In genomic region chr5:137734289-137735061, GRCm38 (mm10) we compare ENCODE assay signal across 9 mouse cellular contexts. TPM values are rescaled to one million over a fixed set of nuclear protein-coding genes. Genes with fewer than 3 reads are reported as not detected.
DNase-seq lines count a peak whose midpoint lies in the region; ATAC-seq and TF ChIP-seq lines count a peak whose summit lies in the region.
"Had no signal": no experiment of that assay in that cellular context is flagged by ENCODE, and none has a peak within 500 bp of the region (broad histone marks: within the 10 kb centered on the region; RNA-seq: fewer than 3 reads in every experiment).

No protein-coding gene starts in this region.

- H3K4me3 ChIP-seq in E14TG2a.4 (replicated peaks; ENCODE audit: low read length) = 0 out of 2 replicates have a peak overlapping the region, but pooled peaks have one; percentile 46
- peak overlapping the region; percentile 20 for H3K4me3 ChIP-seq in hindbrain, embryonic 12.5 days
- H3K4me3 ChIP-seq in limb, embryonic 10.5 days = peak overlapping the region; percentile 2

- H3K9ac ChIP-seq in hindbrain, embryonic 12.5 days = peak overlapping the region; percentile 67

- no peak for TF ChIP-seq CTCF in E14TG2a.4 (conservative IDR thresholded peaks at IDR 0.05; ENCODE audit: low read length)

- peak overlapping the region; percentile 99 for H3K27ac ChIP-seq in hindbrain, embryonic 12.5 days
- peak overlapping the region; percentile 78 for H3K27ac ChIP-seq in limb, embryonic 10.5 days

- H3K9me3 ChIP-seq in E14TG2a.4 (ENCODE audit: low read length) = no peaks in the 10 kb centered on the region
- H3K9me3 ChIP-seq in hindbrain, embryonic 12.5 days (replicated peaks) = no peaks in the 10 kb centered on the region
- H3K9me3 ChIP-seq in limb, embryonic 10.5 days (replicated peaks) = no peaks in the 10 kb centered on the region

- peaks cover 15% of the 10 kb centered on the region for H3K27me3 ChIP-seq in E14TG2a.4 (ENCODE audit: insufficient read depth, low read length)
- H3K27me3 ChIP-seq in hindbrain, embryonic 12.5 days = no peaks in the 10 kb centered on the region
- peaks cover 3% of the 10 kb centered on the region; the same call in 1 of the 2 replicates for H3K27me3 ChIP-seq in limb, embryonic 10.5 days (ENCODE audit: low read depth, poor library complexity, severe bottlenecking)
- H3K27me3 ChIP-seq: Patski had no signal

- peak overlapping the region; percentile 52 for H3K4me2 ChIP-seq in hindbrain, embryonic 12.5 days (replicated peaks)

- DNase-seq in embryo, embryonic 11 days = peak; percentile 92
- peak; percentile 70 for DNase-seq in limb, embryonic 10.5 days (ENCODE audit: low spot score)
- peak; percentile 95 for DNase-seq in right cerebral cortex, adult 18-20 months
- DNase-seq in Muller cell, postnatal 12 days (ENCODE audit: inconsistent ontology term) = no peak
- DNase-seq in c-Kit-positive CD71-positive TER-119-positive erythroid progenitor cells, embryonic 14.5 days (ENCODE audit: low spot score) = no peak
- no peak for DNase-seq in heart, postnatal 4 days

- peaks cover 76% of the 10 kb centered on the region for H3K4me1 ChIP-seq in E14TG2a.4 (replicated peaks; ENCODE audit: low read depth, low read length)
- peaks cover 60% of the 10 kb centered on the region for H3K4me1 ChIP-seq in hindbrain, embryonic 12.5 days
- peaks cover 46% of the 10 kb centered on the region for H3K4me1 ChIP-seq in limb, embryonic 10.5 days

- peak; percentile 97 for ATAC-seq in hindbrain, embryonic 12.5 days (ENCODE audit: low FRiP score)
- ATAC-seq: Patski had no signal

- WGBS in hindbrain, embryonic 12.5 days = 49% methylated on average over 6 of the region's 6 CpGs
- 78% methylated on average over 6 of the region's 6 CpGs for WGBS in limb, embryonic 10.5 days

- peaks cover 34% of the 10 kb centered on the region for H3K36me3 ChIP-seq in E14TG2a.4 (ENCODE audit: insufficient read depth, low read length)
- peaks cover 53% of the 10 kb centered on the region for H3K36me3 ChIP-seq in hindbrain, embryonic 12.5 days
- peaks cover 54% of the 10 kb centered on the region for H3K36me3 ChIP-seq in limb, embryonic 10.5 days

RNA-seq across cellular contexts. Expression of gene Nyap1, which starts 6.9 kb away (rescaled TPM):
- 20.9 and 22.2 TPM in 2 replicates for polyA plus RNA-seq in hindbrain, embryonic 12.5 days (2016; fragmentation: Nextera tagmentation; extraction: Ambion mirVana)
- polyA plus RNA-seq in limb, embryonic 10.5 days (2016; fragmentation: Nextera tagmentation; extraction: Ambion mirVana) = 1.1 and 2.5 TPM in 2 replicates
- total RNA-seq in heart, postnatal 4 days (2021) = 1 to 10 TPM; 3.1 to 3.3 TPM

RNA-seq across cellular contexts. Expression of gene Tsc22d4, which starts 11.1 kb away (rescaled TPM):
- 81.8 and 82.9 TPM in 2 replicates for polyA plus RNA-seq in hindbrain, embryonic 12.5 days (2016; fragmentation: Nextera tagmentation; extraction: Ambion mirVana)
- 78.1 and 99.5 TPM in 2 replicates for polyA plus RNA-seq in limb, embryonic 10.5 days (2016; fragmentation: Nextera tagmentation; extraction: Ambion mirVana)
- 100 to 1,000 TPM; 230 to 231 TPM for total RNA-seq in heart, postnatal 4 days (2021)

RNA-seq across cellular contexts. Expression of gene Ppp1r35, which starts 44.2 kb away (rescaled TPM):
- 55.1 and 59.7 TPM in 2 replicates for polyA plus RNA-seq in hindbrain, embryonic 12.5 days (2016; fragmentation: Nextera tagmentation; extraction: Ambion mirVana)
- polyA plus RNA-seq in limb, embryonic 10.5 days (2016; fragmentation: Nextera tagmentation; extraction: Ambion mirVana) = 47.0 and 49.5 TPM in 2 replicates
- 10 to 100 TPM; 16.5 to 17.1 TPM for total RNA-seq in heart, postnatal 4 days (2021)

RNA-seq across cellular contexts. Expression of gene Agfg2, which starts 49.9 kb away (rescaled TPM):
- polyA plus RNA-seq in hindbrain, embryonic 12.5 days (2016; fragmentation: Nextera tagmentation; extraction: Ambion mirVana) = 21.2 and 22.4 TPM in 2 replicates
- polyA plus RNA-seq in limb, embryonic 10.5 days (2016; fragmentation: Nextera tagmentation; extraction: Ambion mirVana) = 18.6 and 22.9 TPM in 2 replicates
- 10 to 100 TPM; 21.7 to 23.1 TPM for total RNA-seq in heart, postnatal 4 days (2021)

RNA-seq across cellular contexts. Expression of gene Mepce, which starts 53.0 kb away (rescaled TPM):
- polyA plus RNA-seq in hindbrain, embryonic 12.5 days (2016; fragmentation: Nextera tagmentation; extraction: Ambion mirVana) = 11.0 and 14.8 TPM in 2 replicates
- 11.3 and 11.8 TPM in 2 replicates for polyA plus RNA-seq in limb, embryonic 10.5 days (2016; fragmentation: Nextera tagmentation; extraction: Ambion mirVana)
- total RNA-seq in heart, postnatal 4 days (2021) = 10 to 100 TPM; 29.0 to 40.3 TPM

Comparison
In these comparisons a context has a peak if more than half of its experiments do, and no peak if none do; other contexts are left out.
1. DNase-seq: peak in embryo, embryonic 11 days (single experiment), limb, embryonic 10.5 days (single experiment) and right cerebral cortex, adult 18-20 months (single experiment); none in Muller cell, postnatal 12 days (single experiment), c-Kit-positive CD71-positive TER-119-positive erythroid progenitor cells, embryonic 14.5 days (single experiment) and heart, postnatal 4 days (single experiment).
2. Peak in every context shown above with its lines, with median percentiles within 50 percentile points of each other: H3K4me3 ChIP-seq.